Mouse (Mus musculus) embryonic stem cell, embryonic (primary cell): ENCODE results near the gene Vmn1r143.
"Not testable (repeated sequence)": the region's sequence is repeated elsewhere in the genome, so short reads cannot be mapped to it uniquely, and the experiment has no call there.

Experiments
- CTCF ChIA-PET, 4 experiments: fragments of 300-600 bp in 2 of 4; fragments of 350-600 bp in 2 of 4; sonication (Branson Sonifier 250); formaldehyde crosslinking; loops; one replicate each; lab custom pipeline; 2022; ENCODE audit warnings: inconsistent platforms in 2 of 4; lab: Charles Lee
- POLR2A ChIA-PET, 4 experiments: fragments of 300-600 bp in 2 of 4; fragments of 350-600 bp in 2 of 4; sonication (Branson Sonifier 250); formaldehyde crosslinking; loops; one replicate each; lab custom pipeline; 2022; ENCODE audit warnings: antibody characterized with exemption in 4 of 4, inconsistent platforms in 1 of 4; lab: Charles Lee

Gene Vmn1r143

GRCm38 (mm10) chr7:22189077-22189476 lies at the start of gene Vmn1r143:
Gene Vmn1r143 (plus strand): TSS chr7:22189377.
- POLR2A ChIA-PET, CTCF ChIA-PET: not testable (repeated sequence)

GRCm38 (mm10) chr7:22163935-22164334 lies 25.2 kb upstream of the Vmn1r143 start, which contains the start of gene Vmn1r142:
Gene Vmn1r142 (minus strand): TSS chr7:22164035.
- CTCF ChIA-PET, POLR2A ChIA-PET: not testable (repeated sequence)

GRCm38 (mm10) chr7:22201164-22201563 lies 12.0 kb downstream of the Vmn1r143 start, which contains the start of gene Gm8653:
Gene Gm8653 (minus strand): TSS chr7:22201264.
- CTCF ChIA-PET: not testable (repeated sequence)

GRCm38 (mm10) chr7:22229384-22229783 lies 40.2 kb downstream of the Vmn1r143 start, which contains the start of gene Gm8453:
Gene Gm8453 (minus strand): TSS chr7:22229484.
- POLR2A ChIA-PET, CTCF ChIA-PET: not testable (repeated sequence)

More at GRCm38 (mm10) chr7:22201164-22201563, 12.0 kb downstream of the Vmn1r143 start, which contains the start of gene Gm8653:
- POLR2A ChIA-PET: not testable (repeated sequence)
